Mouse (Mus musculus) midbrain, embryonic 13.5 days (tissue): ENCODE measurements around the gene Bcr. TPM values are rescaled to one million over a fixed set of nuclear protein-coding genes. Genes with fewer than 3 reads are reported as not detected.
A peak's percentile ranks its signal among the peaks of the same experiment; 100 is the strongest.
"Not testable (repeated sequence)": the region's sequence is repeated elsewhere in the genome, so short reads cannot be mapped to it uniquely, and the experiment has no call there.

Experiments used
- ATAC-seq: fragments of 200-750 bp; cut with Nextera tagmentation; 2 replicates; pipeline ENCODE4 v1.8.0; 2017; ENCODE audit warnings: mild to moderate bottlenecking, moderate TSS enrichment, moderate library complexity
- H3K27ac ChIP-seq: fragments of 300-500 bp; sonication (generic); 2 replicates; pipeline ENCODE4 v1.5.1; 2015; ENCODE audit warnings: inconsistent platforms, mild to moderate bottlenecking, moderate library complexity
- H3K27me3 ChIP-seq: fragments of 300-500 bp; sonication (generic); 2 replicates; pipeline ENCODE4 v1.6.1; 2015; ENCODE audit warnings: mild to moderate bottlenecking, inconsistent platforms
- H3K36me3 ChIP-seq: fragments of 300-500 bp; sonication (generic); 2 replicates; pipeline ENCODE4 v1.6.1; 2015; ENCODE audit warnings: mild to moderate bottlenecking, inconsistent platforms
- H3K4me1 ChIP-seq: fragments of 300-500 bp; sonication (generic); replicated peaks from 2 replicates; pipeline ENCODE4 v1.6.1; 2015; ENCODE audit warnings: inconsistent platforms
- H3K4me2 ChIP-seq: fragments of 300-500 bp; sonication (generic); replicated peaks from 2 replicates; pipeline ENCODE4 v1.6.1; 2015; ENCODE audit warnings: moderate library complexity, mild to moderate bottlenecking, inconsistent platforms
- H3K4me3 ChIP-seq: fragments of 300-500 bp; sonication (generic); replicated peaks from 2 replicates; pipeline ENCODE4 v1.5.1; 2015; ENCODE audit warnings: mild to moderate bottlenecking, inconsistent platforms
- H3K9ac ChIP-seq: fragments of 300-500 bp; sonication (generic); replicated peaks from 2 replicates; pipeline ENCODE4 v1.6.1; 2015; ENCODE audit warnings: mild to moderate bottlenecking, inconsistent platforms
- H3K9me3 ChIP-seq: fragments of 300-500 bp; sonication (generic); 2 replicates; pipeline ENCODE4 v1.6.1; 2016; ENCODE audit warnings: mild to moderate bottlenecking, inconsistent platforms
- WGBS: fragments of 180-500 bp; shearing (Covaris S2); methylation state at CpG from one replicate; pipeline ENCODE4 v1.1.7; 2015; 5-methylcytosine and 5-hydroxymethylcytosine counted together
- polyA plus RNA-seq: library from polyadenylated mRNA; unstranded; fragments of >200 nt; fragmentation: Nextera tagmentation; extraction: Ambion mirVana; gene quantifications from 2 replicates; pipeline ENCODE4 v1.2.1, GENCODE M21; 2015

Bcr gene
- polyA plus RNA-seq, 1 experiment from 2014 or later, result 17.3 TPM

- under 1% methylated on average over 36 of the region's 36 CpGs for WGBS
- H3K4me3 ChIP-seq, result peak within 1 kb of the TSS; percentile 45
- H3K27ac ChIP-seq, result peak within 1 kb of the TSS; percentile 93
- ATAC-seq, result peak; percentile 94
- peaks cover 49% of the 10 kb centered on the region for H3K4me1 ChIP-seq
- peaks cover 3% of the 10 kb centered on the region; the same call in 1 of the 2 replicates for H3K27me3 ChIP-seq
- H3K36me3 ChIP-seq, result no peaks in the 10 kb centered on the region
- peak within 1 kb of the TSS; percentile 70 for H3K9ac ChIP-seq
- H3K9me3 ChIP-seq, result no peaks in the 10 kb centered on the region
- peak within 1 kb of the TSS; percentile 71 for H3K4me2 ChIP-seq
Observed at GRCm38 (mm10) chr10:75036883-75037379, 23.5 kb upstream of the Bcr start, which contains the start of gene Rab36. Rab36 (plus strand) TSS chr10:75037058.

GRCm38 (mm10) chr10:75042060-75042459, 18.3 kb upstream of the Bcr start:
- 16% methylated on average over 1 of the region's 1 CpGs for WGBS
- peaks cover 33% of the 10 kb centered on the region for H3K4me1 ChIP-seq
- not testable (repeated sequence) for ATAC-seq, H3K4me2 ChIP-seq, H3K4me3 ChIP-seq, H3K36me3 ChIP-seq, H3K27me3 ChIP-seq, H3K27ac ChIP-seq, H3K9me3 ChIP-seq, H3K9ac ChIP-seq

- ATAC-seq, result 0 out of 2 replicates have a peak, but pooled peaks have one; percentile 19
- H3K4me2 ChIP-seq, result no peak overlapping the region
- WGBS, result 61% methylated on average over 7 of the region's 7 CpGs
- H3K4me3 ChIP-seq, result no peak overlapping the region
- H3K4me1 ChIP-seq, result peaks cover 18% of the 10 kb centered on the region
- H3K27ac ChIP-seq, result no peak overlapping the region
- H3K36me3 ChIP-seq, result peaks cover 7% of the 10 kb centered on the region; the same call in 1 of the 2 replicates
- no peak overlapping the region for H3K9ac ChIP-seq
- H3K9me3 ChIP-seq, result no peaks in the 10 kb centered on the region
- H3K27me3 ChIP-seq, result no peaks in the 10 kb centered on the region
Observed at GRCm38 (mm10) chr10:75044459-75044858, 15.9 kb upstream of the Bcr start.

- H3K4me2 ChIP-seq, result no peak overlapping the region
- H3K9ac ChIP-seq, result no peak overlapping the region
- WGBS, result 91% methylated on average over 15 of the region's 15 CpGs
- no peak for ATAC-seq
- peaks cover 16% of the 10 kb centered on the region for H3K4me1 ChIP-seq
- no peak overlapping the region for H3K27ac ChIP-seq
- no peaks in the 10 kb centered on the region for H3K9me3 ChIP-seq
- H3K27me3 ChIP-seq, result no peaks in the 10 kb centered on the region
- H3K4me3 ChIP-seq, result no peak overlapping the region
- H3K36me3 ChIP-seq, result peaks cover 7% of the 10 kb centered on the region
Observed at GRCm38 (mm10) chr10:75045831-75046230, 14.6 kb upstream of the Bcr start.

GRCm38 (mm10) chr10:75048711-75049110, 11.7 kb upstream of the Bcr start:
- Histone ChIP-seq H3K27me3 (no peaks in the 10 kb centered on the region), H3K9ac (no peak overlapping the region), H3K4me1 (peaks cover 7% of the 10 kb centered on the region; the same call in 1 of the 2 replicates), H3K4me3 (no peak overlapping the region), H3K27ac (no peak overlapping the region), H3K36me3 (peaks cover 7% of the 10 kb centered on the region), H3K4me2 (no peak overlapping the region), H3K9me3 (no peaks in the 10 kb centered on the region)
- 90% methylated on average over 7 of the region's 7 CpGs for WGBS
- ATAC-seq, result no peak

GRCm38 (mm10) chr10:75051364-75052074, 8.9 kb upstream of the Bcr start:
- Histone ChIP-seq H3K9me3 (no peaks in the 10 kb centered on the region), H3K27ac (no peak overlapping the region), H3K4me2 (no peak overlapping the region), H3K4me3 (no peak overlapping the region), H3K27me3 (no peaks in the 10 kb centered on the region), H3K36me3 (no peaks in the 10 kb centered on the region; the same call in none of the 2 replicates), H3K9ac (no peak overlapping the region), H3K4me1 (peaks cover 11% of the 10 kb centered on the region)
- WGBS, result 94% methylated on average over 21 of the region's 21 CpGs
- ATAC-seq, result no peak

GRCm38 (mm10) chr10:75052902-75053301, 7.5 kb upstream of the Bcr start:
- Histone ChIP-seq H3K9ac (no peak overlapping the region), H3K27me3 (no peaks in the 10 kb centered on the region), H3K4me3 (no peak overlapping the region), H3K4me1 (peaks cover 23% of the 10 kb centered on the region), H3K27ac (no peak overlapping the region), H3K36me3 (no peaks in the 10 kb centered on the region; the same call in 1 of the 2 replicates), H3K9me3 (no peaks in the 10 kb centered on the region), H3K4me2 (no peak overlapping the region)
- WGBS, result 82% methylated on average over 8 of the region's 8 CpGs
- no peak for ATAC-seq

GRCm38 (mm10) chr10:75053655-75054054, 6.7 kb upstream of the Bcr start:
- WGBS, result 89% methylated on average over 4 of the region's 4 CpGs
- no peaks in the 10 kb centered on the region for H3K9me3 ChIP-seq

GRCm38 (mm10) chr10:75054125-75054524, 6.3 kb upstream of the Bcr start:
- Histone ChIP-seq H3K27me3 (no peaks in the 10 kb centered on the region), H3K27ac (no peak overlapping the region), H3K4me1 (peaks cover 33% of the 10 kb centered on the region), H3K9ac (no peak overlapping the region; the same call in 1 of the 2 replicates), H3K36me3 (no peaks in the 10 kb centered on the region; the same call in 1 of the 2 replicates), H3K4me3 (no peak overlapping the region), H3K9me3 (no peaks in the 10 kb centered on the region), H3K4me2 (no peak overlapping the region)
- no peak for ATAC-seq
- 81% methylated on average over 6 of the region's 6 CpGs for WGBS

More at GRCm38 (mm10) chr10:75053655-75054054, 6.7 kb upstream of the Bcr start:
- Histone ChIP-seq H3K27ac (no peak overlapping the region), H3K4me2 (no peak overlapping the region), H3K9ac (no peak overlapping the region), H3K4me1 (peaks cover 28% of the 10 kb centered on the region), H3K27me3 (no peaks in the 10 kb centered on the region), H3K36me3 (no peaks in the 10 kb centered on the region; the same call in 1 of the 2 replicates), H3K4me3 (no peak overlapping the region)
- no peak for ATAC-seq

- H3K9me3 ChIP-seq, result no peaks in the 10 kb centered on the region
- no peak for ATAC-seq
- H3K4me3 ChIP-seq, result no peak overlapping the region
- WGBS, result 58% methylated on average over 5 of the region's 5 CpGs
- peak overlapping the region; percentile 61; the same call in 1 of the 2 replicates for H3K27ac ChIP-seq
- H3K4me1 ChIP-seq, result peaks cover 42% of the 10 kb centered on the region
- H3K27me3 ChIP-seq, result no peaks in the 10 kb centered on the region
- no peak overlapping the region for H3K9ac ChIP-seq
- no peaks in the 10 kb centered on the region for H3K36me3 ChIP-seq
- H3K4me2 ChIP-seq, result no peak overlapping the region
Observed at GRCm38 (mm10) chr10:75055672-75056071, 4.7 kb upstream of the Bcr start.

- 3% methylated on average over 4 of the region's 4 CpGs for WGBS
- Histone ChIP-seq H3K4me1 (peaks cover 43% of the 10 kb centered on the region), H3K36me3 (no peaks in the 10 kb centered on the region), H3K27ac (peak overlapping the region; percentile 61; the same call in 1 of the 2 replicates), H3K27me3 (no peaks in the 10 kb centered on the region), H3K4me3 (no peak overlapping the region), H3K9me3 (no peaks in the 10 kb centered on the region), H3K4me2 (0 out of 2 replicates have a peak overlapping the region, but pooled peaks have one; percentile 0), H3K9ac (no peak overlapping the region)
- ATAC-seq, result peak; percentile 34
Observed at GRCm38 (mm10) chr10:75056255-75056654, 4.1 kb upstream of the Bcr start.

- no peak overlapping the region for H3K27ac ChIP-seq
- H3K4me3 ChIP-seq, result no peak overlapping the region
- no peaks in the 10 kb centered on the region for H3K27me3 ChIP-seq
- no peaks in the 10 kb centered on the region for H3K36me3 ChIP-seq
- WGBS, result 69% methylated on average over 8 of the region's 8 CpGs
- H3K4me2 ChIP-seq, result no peak overlapping the region
- peaks cover 64% of the 10 kb centered on the region for H3K4me1 ChIP-seq
- ATAC-seq, result no peak
- no peak overlapping the region for H3K9ac ChIP-seq
- H3K9me3 ChIP-seq, result no peaks in the 10 kb centered on the region
Observed at GRCm38 (mm10) chr10:75058336-75058735, 2.1 kb upstream of the Bcr start.
